Mouse (Mus musculus) kidney, adult 2 months (tissue): ENCODE data around the gene Lrrn2.

Source experiments
- CTCF ChIP-seq: fragments of 200-500 bp; conservative IDR thresholded peaks from 2 replicates; pipeline ENCODE4 v1.5.1; 2011; ENCODE audit warnings: low read depth, mild to moderate bottlenecking, control low read depth, low read length, moderate library complexity, mixed read lengths; ENCODE audit not compliant: insufficient read depth, insufficient read length
- POLR2A ChIP-seq: fragments of 200-500 bp; IDR thresholded peaks from one replicate; pipeline ENCODE4 v1.6.1; 2011; ENCODE audit warnings: low read depth, low read length, control low read depth

DNA sequence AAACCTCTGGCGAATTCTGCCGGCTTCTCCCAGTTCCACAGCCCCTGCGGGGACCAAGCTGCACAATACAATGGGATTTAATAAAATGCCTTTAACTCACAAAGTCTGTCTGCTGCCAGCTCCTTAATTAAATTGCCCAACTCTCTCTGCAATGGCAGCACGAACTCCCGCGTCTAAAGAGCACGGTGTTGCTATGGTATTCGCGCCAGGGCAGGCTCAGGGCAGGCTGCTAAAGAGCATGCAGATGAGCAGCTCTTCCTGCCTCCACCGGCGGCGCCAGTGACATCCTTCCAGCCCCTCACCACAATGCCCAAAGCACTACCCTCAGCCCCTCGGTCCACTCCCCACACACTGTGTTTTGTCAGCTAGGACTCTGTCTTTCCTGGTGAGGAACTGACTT, 41.0 kb downstream of the Lrrn2 start:
- TF ChIP-seq POLR2A (no peak), CTCF (no peak)
